Mouse (Mus musculus) G1E (cell line): ENCODE data around the gene Wwc2.

Experiments
- CTCF ChIP-seq: IDR thresholded peaks from 2 replicates; pipeline ENCODE4 v1.5.1; 2012; ENCODE audit warnings: low read depth, low read length, inconsistent platforms, mixed read lengths
- GATA1 ChIP-seq: IDR thresholded peaks from 2 replicates; pipeline ENCODE4 v1.6.1; 2012; ENCODE audit warnings: borderline replicate concordance, low read length, inconsistent platforms, mixed read lengths
- TAL1 ChIP-seq: conservative IDR thresholded peaks from 2 replicates; pipeline ENCODE4 v1.6.1; 2012; ENCODE audit warnings: low read depth, low read length, inconsistent platforms, mixed read lengths

- TF ChIP-seq CTCF (no peak), GATA1 (no peak), TAL1 (no peak)
Measured at GRCm38 (mm10) chr8:47809970-47810665, 180.6 kb downstream of the Wwc2 start.
